Mouse (Mus musculus) cerebellum, postnatal 25 days (tissue): ENCODE results near the gene Prdm16.
A peak's percentile ranks its signal among the peaks of the same experiment; 100 is the strongest.

Experiments
- DNase-seq, 2 experiments: peaks; one replicate each; pipeline ENCODE4 v3.0.0; 2021; ENCODE audit warnings: mixed read lengths in 2 of 2

Gene Prdm16

GRCm38 (mm10) chr4:154414885-154415284 is 221.8 kb downstream of the Prdm16 start:
- no peak for DNase-seq

GRCm38 (mm10) chr4:154410559-154410958 is 226.1 kb downstream of the Prdm16 start:
- DNase-seq = no peak

- no peak for DNase-seq
These were observed 226.8 kb downstream of the Prdm16 start for GRCm38 (mm10) chr4:154409841-154410240.

- DNase-seq = no peak
These were observed 227.4 kb downstream of the Prdm16 start for GRCm38 (mm10) chr4:154409237-154409721.

GRCm38 (mm10) chr4:154402948-154403347 is 233.7 kb downstream of the Prdm16 start:
- DNase-seq = no peak

GRCm38 (mm10) chr4:154401982-154402932 is 234.4 kb downstream of the Prdm16 start:
- DNase-seq = no peak

- DNase-seq = no peak
These were observed 235.3 kb downstream of the Prdm16 start for GRCm38 (mm10) chr4:154401379-154401778.

- DNase-seq = no peak
These were observed 236.2 kb downstream of the Prdm16 start for GRCm38 (mm10) chr4:154400256-154401171.

- DNase-seq = no peak
These were observed 237.0 kb downstream of the Prdm16 start for GRCm38 (mm10) chr4:154399634-154400033.

- no peak for DNase-seq
These were observed 239.9 kb downstream of the Prdm16 start for GRCm38 (mm10) chr4:154396652-154397301.

- no peak for DNase-seq
These were observed 242.4 kb downstream of the Prdm16 start for GRCm38 (mm10) chr4:154394123-154394722.

GRCm38 (mm10) chr4:154393196-154394122 is 243.2 kb downstream of the Prdm16 start:
- peak in 1 of 2 experiments; percentile 57 for DNase-seq

GRCm38 (mm10) chr4:154392641-154393040 is 244.0 kb downstream of the Prdm16 start:
- DNase-seq = no peak

GRCm38 (mm10) chr4:154390333-154391080 is 246.2 kb downstream of the Prdm16 start:
- DNase-seq = peak in 1 of 2 experiments; percentile 23

- no peak for DNase-seq
These were observed 247.0 kb downstream of the Prdm16 start for GRCm38 (mm10) chr4:154389641-154390040.

- DNase-seq = no peak
These were observed 249.9 kb downstream of the Prdm16 start for GRCm38 (mm10) chr4:154386810-154387209.

- DNase-seq = no peak
These were observed 250.8 kb downstream of the Prdm16 start for GRCm38 (mm10) chr4:154385918-154386317.

GRCm38 (mm10) chr4:154385208-154385607 is 251.5 kb downstream of the Prdm16 start:
- DNase-seq = no peak

- no peak for DNase-seq
These were observed 257.8 kb downstream of the Prdm16 start for GRCm38 (mm10) chr4:154378876-154379275.

- DNase-seq = no peak
These were observed 260.6 kb downstream of the Prdm16 start for GRCm38 (mm10) chr4:154375939-154376625.
